Mouse (Mus musculus): ENCODE results near the gene Olfr414. TPM values are rescaled to one million over a fixed set of nuclear protein-coding genes. Genes with fewer than 3 reads are reported as not detected.

Gene Olfr414
- polyA plus RNA-seq, 1 experiment from 2014 or later = not detected

- no peaks in the 10 kb centered on the region for H3K36me3 ChIP-seq (ENCODE audit: control insufficient read depth, insufficient read depth, low read length)
- H3K4me3 ChIP-seq (ENCODE audit: low read depth, low read length) = no peak overlapping the region
- H3K27me3 ChIP-seq (replicated peaks; ENCODE audit: control insufficient read depth, insufficient read depth, low read length) = no peaks in the 10 kb centered on the region
- 83% methylated on average over 3 of the region's 3 CpGs for WGBS
- no peak overlapping the region for H3K4me2 ChIP-seq (ENCODE audit: low read length)
- no peak overlapping the region for H3K9ac ChIP-seq (ENCODE audit: low read length)
- no peaks in the 10 kb centered on the region for H3K4me1 ChIP-seq (replicated peaks; ENCODE audit: control insufficient read depth, insufficient read depth, low read length)
- ATAC-seq (replicated peaks; ENCODE audit: low FRiP score, low TSS enrichment, low read depth) (no peak), DNase-seq (ENCODE audit: low spot score) (no peak)
- H3K9me3 ChIP-seq (ENCODE audit: control insufficient read depth, low read length) = no peaks in the 10 kb centered on the region
- H3K27ac ChIP-seq (ENCODE audit: low read depth) = no peak overlapping the region
Measured at GRCm38 (mm10) chr1:174465385-174465784, 41.5 kb downstream of the Olfr414 start.

GRCm38 (mm10) chr1:174466240-174466639 lies 42.4 kb downstream of the Olfr414 start:
- no peaks in the 10 kb centered on the region for H3K4me1 ChIP-seq (replicated peaks; ENCODE audit: control insufficient read depth, insufficient read depth, low read length)
- H3K4me2 ChIP-seq (ENCODE audit: low read length) = no peak overlapping the region
- no peak for ATAC-seq (replicated peaks; ENCODE audit: low FRiP score, low TSS enrichment, low read depth)
- 34% methylated on average over 2 of the region's 2 CpGs for WGBS
- no peak overlapping the region for H3K4me3 ChIP-seq (ENCODE audit: low read depth, low read length)
- DNase-seq (ENCODE audit: low spot score) = no peak
- H3K9me3 ChIP-seq (ENCODE audit: control insufficient read depth, low read length) = no peaks in the 10 kb centered on the region
- H3K27me3 ChIP-seq (replicated peaks; ENCODE audit: control insufficient read depth, insufficient read depth, low read length) = no peaks in the 10 kb centered on the region
- no peaks in the 10 kb centered on the region for H3K36me3 ChIP-seq (ENCODE audit: control insufficient read depth, insufficient read depth, low read length)
- no peak overlapping the region for H3K9ac ChIP-seq (ENCODE audit: low read length)
- no peak overlapping the region for H3K27ac ChIP-seq (ENCODE audit: low read depth)

GRCm38 (mm10) chr1:174469736-174470135 lies 45.9 kb downstream of the Olfr414 start:
- Histone ChIP-seq H3K36me3 (ENCODE audit: control insufficient read depth, insufficient read depth, low read length) (no peaks in the 10 kb centered on the region), H3K4me3 (ENCODE audit: low read depth, low read length) (no peak overlapping the region), H3K4me2 (ENCODE audit: low read length) (no peak overlapping the region), H3K27me3 (replicated peaks; ENCODE audit: control insufficient read depth, insufficient read depth, low read length) (no peaks in the 10 kb centered on the region), H3K27ac (ENCODE audit: low read depth) (no peak overlapping the region), H3K4me1 (replicated peaks; ENCODE audit: control insufficient read depth, insufficient read depth, low read length) (no peaks in the 10 kb centered on the region), H3K9ac (ENCODE audit: low read length) (no peak overlapping the region), H3K9me3 (ENCODE audit: control insufficient read depth, low read length) (no peaks in the 10 kb centered on the region)
- WGBS = 8% methylated on average over 6 of the region's 6 CpGs
- peak; percentile 65; the same call in 1 of the 2 replicates for ATAC-seq (replicated peaks; ENCODE audit: low FRiP score, low TSS enrichment, low read depth)
- DNase-seq (ENCODE audit: low spot score) = peak; percentile 52

- ATAC-seq (replicated peaks; ENCODE audit: low FRiP score, low TSS enrichment, low read depth) = no peak
- no peak for DNase-seq (ENCODE audit: low spot score)
- no peak overlapping the region for H3K4me2 ChIP-seq (ENCODE audit: low read length)
- H3K27me3 ChIP-seq (replicated peaks; ENCODE audit: control insufficient read depth, insufficient read depth, low read length) = no peaks in the 10 kb centered on the region
- no peaks in the 10 kb centered on the region for H3K9me3 ChIP-seq (ENCODE audit: control insufficient read depth, low read length)
- H3K4me1 ChIP-seq (replicated peaks; ENCODE audit: control insufficient read depth, insufficient read depth, low read length) = no peaks in the 10 kb centered on the region
- H3K4me3 ChIP-seq (ENCODE audit: low read depth, low read length) = no peak overlapping the region
- no peak overlapping the region for H3K27ac ChIP-seq (ENCODE audit: low read depth)
- no peak overlapping the region for H3K9ac ChIP-seq (ENCODE audit: low read length)
- WGBS = 91% methylated on average over 6 of the region's 6 CpGs
- no peaks in the 10 kb centered on the region for H3K36me3 ChIP-seq (ENCODE audit: control insufficient read depth, insufficient read depth, low read length)
Measured at GRCm38 (mm10) chr1:174482567-174482966, 58.7 kb downstream of the Olfr414 start.

Other genes with a start within 250 kb of the Olfr414 start
- gene Olfr419, start 172.0 kb upstream of the Olfr414 start, polyA plus RNA-seq (2014; fragmentation: Nextera tagmentation; extraction: Ambion mirVana) = not detected in 2 replicates
- gene Mptx1, start 93.5 kb upstream of the Olfr414 start, polyA plus RNA-seq (2014; fragmentation: Nextera tagmentation; extraction: Ambion mirVana) = 0.23 TPM in 1 of 2 replicates, not detected in the other
- not detected in 2 replicates for gene Olfr417, start 58.9 kb upstream of the Olfr414 start, polyA plus RNA-seq (2014; fragmentation: Nextera tagmentation; extraction: Ambion mirVana)
- not detected in 2 replicates for gene Olfr248, start 33.0 kb upstream of the Olfr414 start, polyA plus RNA-seq (2014; fragmentation: Nextera tagmentation; extraction: Ambion mirVana)
- gene Olfr220, start 18.0 kb downstream of the Olfr414 start, polyA plus RNA-seq (2014; fragmentation: Nextera tagmentation; extraction: Ambion mirVana) = not detected in 2 replicates
- 2.0 and 2.1 TPM in 2 replicates for gene Fmn2, start 77.8 kb downstream of the Olfr414 start, polyA plus RNA-seq (2014; fragmentation: Nextera tagmentation; extraction: Ambion mirVana)

Measured in intestine, embryonic 14.5 days (tissue).